Mouse (Mus musculus): ENCODE results near the gene Gm20219. TPM values are rescaled to one million over a fixed set of nuclear protein-coding genes. Genes with fewer than 3 reads are reported as not detected.
"Not testable (repeated sequence)": the region's sequence is repeated elsewhere in the genome, so short reads cannot be mapped to it uniquely, and the experiment has no call there.

Gm20219 gene
- total RNA-seq, 2 experiments from 2014 or later, result 1.5 to 2.5 TPM

- ATAC-seq (replicated peaks; ENCODE audit: low FRiP score, poor library complexity, severe bottlenecking), result no peak
Observed at GRCm38 (mm10) chr17:56515690-56516410, 38.3 kb downstream of the Gm20219 start.

- ATAC-seq (replicated peaks; ENCODE audit: low FRiP score, poor library complexity, severe bottlenecking), result no peak
Observed at GRCm38 (mm10) chr17:56514916-56515315, 39.3 kb downstream of the Gm20219 start.

GRCm38 (mm10) chr17:56514330-56514729 lies 39.9 kb downstream of the Gm20219 start:
- no peak for ATAC-seq (replicated peaks; ENCODE audit: low FRiP score, poor library complexity, severe bottlenecking)

- ATAC-seq (replicated peaks; ENCODE audit: low FRiP score, poor library complexity, severe bottlenecking), result no peak
Observed at GRCm38 (mm10) chr17:56512310-56512709, 41.9 kb downstream of the Gm20219 start, which contains the start of gene Znrf4. TSS of gene Znrf4 (minus strand) at chr17:56512431.

GRCm38 (mm10) chr17:56511707-56512090 lies 42.5 kb downstream of the Gm20219 start:
- no peak for ATAC-seq (replicated peaks; ENCODE audit: low FRiP score, poor library complexity, severe bottlenecking)

GRCm38 (mm10) chr17:56510970-56511706 lies 43.0 kb downstream of the Gm20219 start:
- no peak for ATAC-seq (replicated peaks; ENCODE audit: low FRiP score, poor library complexity, severe bottlenecking)

- ATAC-seq (replicated peaks; ENCODE audit: low FRiP score, poor library complexity, severe bottlenecking), result no peak
Observed at GRCm38 (mm10) chr17:56510473-56510969, 43.7 kb downstream of the Gm20219 start.

- ATAC-seq (replicated peaks; ENCODE audit: low FRiP score, poor library complexity, severe bottlenecking), result no peak
Observed at GRCm38 (mm10) chr17:56509707-56510472, 44.3 kb downstream of the Gm20219 start.

- no peak for ATAC-seq (replicated peaks; ENCODE audit: low FRiP score, poor library complexity, severe bottlenecking)
Observed at GRCm38 (mm10) chr17:56509021-56509640, 45.1 kb downstream of the Gm20219 start.

- ATAC-seq (replicated peaks; ENCODE audit: low FRiP score, poor library complexity, severe bottlenecking), result peak; percentile 65
Observed at GRCm38 (mm10) chr17:56507161-56508068, 46.8 kb downstream of the Gm20219 start.

- ATAC-seq (replicated peaks; ENCODE audit: low FRiP score, poor library complexity, severe bottlenecking), result no peak
Observed at GRCm38 (mm10) chr17:56506417-56507065, 47.6 kb downstream of the Gm20219 start.

GRCm38 (mm10) chr17:56505401-56505800 lies 48.8 kb downstream of the Gm20219 start:
- ATAC-seq (replicated peaks; ENCODE audit: low FRiP score, poor library complexity, severe bottlenecking), result no peak

- no peak for ATAC-seq (replicated peaks; ENCODE audit: low FRiP score, poor library complexity, severe bottlenecking)
Observed at GRCm38 (mm10) chr17:56502526-56502925, 51.7 kb downstream of the Gm20219 start.

GRCm38 (mm10) chr17:56501635-56502400 lies 52.4 kb downstream of the Gm20219 start:
- ATAC-seq (replicated peaks; ENCODE audit: low FRiP score, poor library complexity, severe bottlenecking), result not testable (repeated sequence)
